Mouse (Mus musculus): ENCODE data around the gene Gstt3. TPM values are rescaled to one million over a fixed set of nuclear protein-coding genes. Genes with fewer than 3 reads are reported as not detected.
"Not testable (repeated sequence)": the region's sequence is repeated elsewhere in the genome, so short reads cannot be mapped to it uniquely, and the experiment has no call there.

Gene Gstt3
- total RNA-seq, 2 experiments from 2014 or later, result 1.8 to 4.3 TPM

DNA sequence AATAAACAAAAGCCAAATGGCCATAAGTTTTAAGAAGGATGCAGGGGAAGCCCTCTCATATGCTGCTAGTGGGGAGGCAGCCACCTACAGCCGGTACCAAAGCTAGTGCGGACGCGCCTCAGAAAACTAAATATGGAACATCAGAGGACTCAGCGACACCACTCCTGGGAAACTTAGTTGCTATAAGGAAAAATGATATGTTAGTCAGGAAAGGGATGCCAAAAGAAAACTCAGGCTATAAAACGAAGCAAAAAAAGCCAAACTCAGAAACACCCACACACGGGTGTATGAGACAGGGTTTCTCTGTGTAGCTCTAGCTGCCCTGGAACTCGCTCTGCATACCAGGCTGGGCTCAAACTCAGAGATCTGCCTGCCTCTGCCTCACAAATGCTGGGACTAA lies 7.1 kb upstream of the Gstt3 start:
- intact Hi-C loops (cut with DNase I), result no loop called here
- no peak for DNase-seq

GRCm38 (mm10) chr10:75785442-75785841 lies 4.2 kb upstream of the Gstt3 start:
- intact Hi-C loops (cut with DNase I), result no loop called here
- no peak for DNase-seq

DNA sequence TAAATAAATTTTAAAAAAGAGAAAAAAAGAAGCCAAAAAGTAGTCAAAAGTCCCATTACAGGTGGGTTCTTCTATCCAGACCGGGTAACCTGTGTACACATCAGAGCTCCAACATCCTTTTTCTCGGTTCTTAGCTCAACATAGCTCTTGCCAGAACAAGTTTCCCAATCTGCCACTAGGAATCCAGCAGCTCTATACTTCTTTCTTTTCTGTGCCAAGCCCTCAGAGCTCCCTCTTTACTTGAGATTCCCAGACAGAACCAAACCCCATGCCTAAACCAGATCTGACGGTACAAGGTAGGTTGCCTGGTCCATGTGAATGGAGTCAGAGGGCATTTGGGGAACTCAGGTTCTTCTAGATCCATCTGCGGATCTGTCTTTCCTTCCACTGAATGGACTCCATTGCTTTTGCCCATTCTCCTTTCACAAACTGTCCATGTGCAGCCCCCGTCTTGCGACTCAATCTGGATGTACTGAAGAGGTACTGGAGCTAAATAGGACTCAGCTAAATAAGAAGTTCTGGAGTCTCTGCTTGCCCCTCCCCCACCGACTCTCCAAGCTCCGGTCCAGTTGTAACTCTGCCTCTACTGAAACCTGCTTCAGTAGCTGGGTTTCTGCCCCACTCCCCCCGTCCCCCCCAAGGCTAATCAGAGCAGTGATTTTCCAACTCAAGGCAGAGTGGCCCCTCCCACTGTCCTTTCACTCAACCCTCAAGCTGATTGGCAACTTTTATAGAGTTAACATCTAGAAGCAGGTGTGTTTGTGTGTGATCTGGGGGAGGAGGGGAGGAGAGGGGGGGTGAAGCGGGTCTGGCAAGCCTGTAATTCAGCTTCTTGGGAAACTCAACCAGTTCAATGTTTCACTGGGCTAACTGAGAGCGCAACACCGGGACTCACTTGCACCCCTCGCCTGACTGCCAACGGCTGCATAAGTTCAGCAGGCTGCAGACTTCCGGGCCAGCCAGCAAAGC lies 1.7 kb downstream of the Gstt3 start:
- no peak for DNase-seq
- intact Hi-C loops (cut with DNase I), result no loop called here

GRCm38 (mm10) chr10:75777885-75778284 lies 3.3 kb downstream of the Gstt3 start:
- no peak for DNase-seq
- intact Hi-C loops (cut with DNase I), result no loop called here

DNA sequence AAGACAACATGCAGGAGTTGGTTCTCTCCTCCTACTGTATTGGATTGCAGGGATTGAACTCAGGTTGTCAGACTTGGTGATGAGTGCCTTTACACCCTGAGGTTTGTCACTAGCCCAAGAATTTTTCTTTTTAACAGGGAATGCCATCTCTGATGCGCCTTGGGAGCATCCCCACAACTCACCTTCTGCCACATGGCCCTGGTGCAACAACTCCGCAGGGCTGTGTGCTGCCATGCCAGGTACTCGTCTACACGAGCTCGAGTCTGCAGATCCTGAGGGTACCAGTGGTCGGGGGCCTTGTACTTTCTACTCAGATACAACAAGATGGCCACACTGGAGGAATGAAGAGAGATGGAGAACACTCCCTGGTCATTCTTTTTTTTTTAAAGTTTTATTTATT lies 4.7 kb downstream of the Gstt3 start:
- intact Hi-C loops (cut with DNase I), result no loop called here
- DNase-seq, result no peak

- intact Hi-C loops (cut with DNase I), result loop anchor here (5.0 kb wide), 1 partner anchor 58 kb away; no protein-coding TSS in a partner anchor
Observed at GRCm38 (mm10) chr10:75774587-75774986, 6.6 kb downstream of the Gstt3 start.

GRCm38 (mm10) chr10:75774102-75774501 lies 7.1 kb downstream of the Gstt3 start:
- no peak for DNase-seq
- intact Hi-C loops (cut with DNase I), result loop anchor here (5.0 kb wide), 1 partner anchor 58 kb away; no protein-coding TSS in a partner anchor

More at GRCm38 (mm10) chr10:75774587-75774986, 6.6 kb downstream of the Gstt3 start:
- no peak for DNase-seq

DNA sequence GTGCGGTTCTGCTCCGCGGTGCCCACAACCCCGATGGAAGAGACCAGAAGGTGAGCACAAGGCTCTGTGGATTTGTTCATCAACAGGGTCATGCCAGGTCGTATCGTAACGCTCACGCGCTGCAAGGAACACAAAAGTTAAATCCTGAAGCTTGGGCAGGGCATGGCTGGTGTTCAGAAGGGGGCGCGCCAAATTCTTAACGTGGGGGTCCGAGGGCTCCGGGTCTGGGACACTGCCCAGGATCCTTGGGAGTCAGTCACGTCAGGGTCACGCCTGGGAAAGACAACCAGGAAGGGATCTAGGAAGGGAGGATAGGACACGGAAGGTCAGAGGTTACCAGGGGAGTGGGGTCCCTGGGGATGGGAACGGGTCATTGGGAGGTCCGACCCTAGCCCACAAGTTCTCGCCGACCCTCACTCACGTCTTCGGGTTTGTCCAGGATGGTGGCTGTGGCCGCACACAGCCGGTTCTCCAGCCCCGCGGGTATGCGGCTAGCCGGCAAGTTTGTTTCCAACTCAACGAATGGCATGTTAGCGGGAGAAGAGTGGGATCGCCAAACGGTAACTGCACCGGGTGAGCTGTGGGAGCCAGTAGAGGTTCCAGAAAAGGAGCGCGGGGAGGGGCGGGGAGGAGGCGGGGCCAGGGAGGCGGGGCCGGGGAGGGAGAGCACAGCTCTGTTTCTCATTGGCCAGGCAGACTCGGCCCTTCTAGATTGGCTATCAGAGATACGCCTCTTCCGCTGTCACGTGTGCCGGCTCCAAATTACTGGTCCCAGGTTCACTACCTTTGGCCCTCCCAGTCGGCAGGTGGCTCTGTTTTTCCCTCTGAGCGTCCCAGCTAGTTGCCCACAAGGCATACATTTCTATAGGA lies 8.2 kb downstream of the Gstt3 start, which contains the start of gene Ddt:
TSS of gene Ddt (minus strand) at position 620 of the 870 bp plus-strand sequence.
- intact Hi-C loops (cut with DNase I), result loop anchor here (5.0 kb wide), 1 partner anchor 59 kb away; no protein-coding TSS in a partner anchor
- DNase-seq, result peak; percentile 82 to 83

DNA sequence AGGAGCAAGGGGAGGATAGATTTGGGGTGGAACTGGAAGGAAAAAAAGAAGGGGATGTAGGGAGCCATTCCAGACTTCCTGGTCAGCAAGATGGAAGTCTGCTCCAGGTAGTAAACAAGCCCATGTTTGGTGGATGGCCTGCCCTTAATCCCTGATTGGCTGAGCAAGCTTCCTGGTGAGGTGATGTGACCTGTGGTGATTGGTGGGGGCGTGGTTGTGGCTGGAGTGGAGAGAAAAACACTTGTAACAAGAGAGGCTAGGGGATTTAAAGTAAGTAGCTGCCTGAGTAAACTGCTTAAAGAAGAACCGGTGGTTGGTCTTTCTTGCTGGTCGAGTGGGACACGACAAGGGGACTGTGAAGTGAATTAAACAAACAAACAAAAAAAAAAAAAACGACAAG lies 13.5 kb downstream of the Gstt3 start:
- intact Hi-C loops (cut with DNase I); DNase-seq: not testable (repeated sequence)

- no peak for DNase-seq
- intact Hi-C loops (cut with DNase I), result no loop called here
Observed at GRCm38 (mm10) chr10:75766856-75767255, 14.4 kb downstream of the Gstt3 start.

- peak; percentile 49 to 75 for DNase-seq
- intact Hi-C loops (cut with DNase I), result no loop called here
Observed at GRCm38 (mm10) chr10:75764519-75765473, 16.4 kb downstream of the Gstt3 start.

- peak; percentile 95 to 97 for DNase-seq
- intact Hi-C loops (cut with DNase I), result no loop called here
Observed at GRCm38 (mm10) chr10:75763682-75764518, 17.3 kb downstream of the Gstt3 start, which contains the start of gene Cabin1. TSS of gene Cabin1 (minus strand) at chr10:75764341.

DNA sequence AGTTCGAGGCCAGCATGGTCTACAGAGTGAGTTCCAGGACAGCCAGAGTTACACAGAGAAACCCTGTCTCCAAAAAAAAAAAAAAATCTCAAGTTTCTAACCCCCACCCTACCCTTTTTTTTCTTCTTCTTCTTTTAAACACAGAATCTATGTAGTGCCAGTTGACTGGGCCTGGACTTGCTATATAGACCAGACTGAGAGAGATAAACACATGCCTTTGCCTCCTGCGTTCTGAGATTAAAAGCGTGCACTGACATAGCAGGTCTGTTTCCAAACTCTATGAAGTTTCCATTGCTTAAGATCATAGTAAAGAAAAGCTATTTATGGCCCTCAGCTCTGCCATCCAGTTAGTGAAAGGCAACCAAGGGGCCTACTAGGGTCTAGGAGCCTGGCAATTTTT lies 18.8 kb downstream of the Gstt3 start:
- no peak for DNase-seq
- intact Hi-C loops (cut with DNase I), result no loop called here

- intact Hi-C loops (cut with DNase I), result no loop called here
Observed at GRCm38 (mm10) chr10:75760311-75760710, 20.9 kb downstream of the Gstt3 start.

GRCm38 (mm10) chr10:75756719-75757118 lies 24.5 kb downstream of the Gstt3 start:
- no peak for DNase-seq
- intact Hi-C loops (cut with DNase I), result no loop called here

More at GRCm38 (mm10) chr10:75760311-75760710, 20.9 kb downstream of the Gstt3 start:
- no peak for DNase-seq

- intact Hi-C loops (cut with DNase I), result loop anchor here (1.0 to 5.0 kb wide), 4 partner anchors 88 to 207 kb away; no protein-coding TSS in a partner anchor
- peak; percentile 80 to 89 for DNase-seq
Observed at GRCm38 (mm10) chr10:75744017-75744416, 37.2 kb downstream of the Gstt3 start.

DNA sequence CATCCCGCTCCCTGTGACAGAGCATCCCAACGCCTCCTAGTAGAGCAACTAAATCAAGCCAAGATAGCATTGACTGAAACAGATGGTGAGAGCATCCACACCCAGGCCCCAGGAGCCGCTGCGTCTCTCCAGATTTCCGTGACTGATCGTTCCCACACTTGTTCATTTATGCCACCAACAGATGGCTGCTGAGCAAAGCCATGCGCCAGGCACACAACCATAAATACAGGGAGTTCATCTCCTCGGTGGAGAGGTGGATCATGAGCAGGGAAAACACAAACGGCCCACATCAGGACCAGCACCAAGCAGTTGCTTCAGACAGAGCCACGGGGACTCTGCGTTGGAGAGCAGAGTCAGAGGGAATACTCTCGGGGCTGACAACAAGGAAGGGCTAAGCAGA lies 37.8 kb downstream of the Gstt3 start:
- intact Hi-C loops (cut with DNase I), result loop anchor here (5.0 kb wide), 1 partner anchor 89 kb away; no protein-coding TSS in a partner anchor

GRCm38 (mm10) chr10:75740866-75741265 lies 40.3 kb downstream of the Gstt3 start:
- DNase-seq, result no peak
- intact Hi-C loops (cut with DNase I), result loop anchor here (5.0 kb wide), 1 partner anchor 91 kb away; no protein-coding TSS in a partner anchor

More for the DNA sequence above, 37.8 kb downstream of the Gstt3 start:
- DNase-seq, result no peak
